Mouse (Mus musculus) lung, adult 10 weeks (tissue): Measurements from ENCODE around the gene Fam71d. TPM values are rescaled to one million over a fixed set of nuclear protein-coding genes. Genes with fewer than 3 reads are reported as not detected.

Experiments used
- polyA plus RNA-seq: library from polyadenylated mRNA; stranded (reverse); fragments of 350-450 nt; fragmentation: Illumina TruSeq; extraction: RNeasy Lipid Tissue Mini Kit (QIAGEN cat#74804); gene quantifications from one replicate; pipeline ENCODE4 v1.2.3, GENCODE M21; 2014; ENCODE audit warnings: low read depth, low replicate concordance; ENCODE audit not compliant: insufficient read depth

Fam71d gene
- not detected for polyA plus RNA-seq

DNA sequence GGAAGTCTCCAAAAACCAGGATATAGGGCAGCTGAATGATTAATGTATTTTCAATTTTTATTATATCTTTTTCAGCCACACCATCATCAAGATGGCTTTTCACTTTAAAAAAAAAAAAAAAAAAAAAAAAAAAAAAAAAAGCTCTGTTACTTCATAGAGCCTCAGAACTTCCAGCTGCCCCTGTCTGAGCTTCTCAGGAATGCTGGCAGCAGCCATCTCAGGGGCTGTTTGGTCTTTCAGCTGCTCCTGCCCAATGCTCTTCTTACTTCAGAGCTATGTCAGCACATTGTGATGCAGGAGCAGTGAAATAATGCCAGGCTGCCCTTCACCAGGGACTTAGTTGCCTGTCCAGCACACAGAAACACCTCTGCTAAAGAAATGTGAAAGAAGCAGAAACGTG lies at the start of gene Fam71d:
Fam71d (plus strand) TSS at position 211 of the 400 bp plus-strand sequence.

DNA sequence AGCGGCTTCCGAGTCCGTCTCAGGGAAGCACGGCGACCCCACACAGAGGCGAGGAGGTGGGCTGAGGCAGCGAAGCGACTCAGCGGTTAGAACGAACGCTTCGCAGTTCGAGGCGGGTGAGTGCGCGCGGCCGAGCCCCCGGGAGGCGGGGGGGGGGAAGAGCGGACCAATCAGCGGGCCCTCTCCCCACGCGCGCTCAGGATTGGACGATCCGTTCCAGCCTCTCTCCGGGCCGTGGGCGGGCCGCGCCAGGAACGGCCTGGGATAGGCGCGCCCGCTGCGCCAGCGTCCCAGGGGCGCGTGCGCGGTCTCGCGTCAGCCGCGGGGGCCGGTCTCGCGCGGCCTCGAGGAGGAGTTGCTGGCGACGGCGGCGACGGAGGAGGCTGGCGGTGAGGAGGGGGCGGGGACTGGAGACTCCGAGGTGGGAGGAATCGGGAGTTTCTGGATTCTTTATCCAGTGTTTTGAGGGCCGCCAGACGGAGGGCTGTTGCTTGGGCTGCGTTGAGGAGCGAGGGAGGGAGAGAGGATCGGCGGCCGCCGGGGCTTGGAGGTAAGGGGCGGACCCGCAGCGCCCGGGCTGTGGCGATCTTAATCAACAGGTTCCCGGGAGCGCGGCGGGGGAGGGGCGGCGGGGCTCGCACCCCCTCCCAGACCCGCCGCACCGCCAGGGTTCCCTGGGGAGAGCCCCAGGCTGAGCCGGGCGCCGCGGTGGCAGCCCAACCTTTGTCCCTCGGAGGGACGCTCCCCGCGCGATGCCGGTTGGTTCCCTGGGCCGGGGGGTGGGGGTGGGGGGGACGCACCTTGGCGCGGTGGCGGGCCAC lies 57.4 kb downstream of the Fam71d start, which contains the start of gene Mpp5:
Mpp5 (plus strand) TSS at position 351 of the 821 bp plus-strand sequence.

Other genes starting within 250 kb of the Fam71d start
- gene Mpp5, start 57.4 kb downstream of the Fam71d start, polyA plus RNA-seq = 22.6 TPM
- 58.9 TPM for gene Atp6v1d, start 170.1 kb downstream of the Fam71d start, polyA plus RNA-seq
- gene Eif2s1, start 170.3 kb downstream of the Fam71d start, polyA plus RNA-seq = 30.2 TPM
- 0.77 TPM for gene Plek2, start 215.4 kb downstream of the Fam71d start, polyA plus RNA-seq